Mouse (Mus musculus) large intestine, adult 2 months (tissue): ENCODE results near the gene Insrr. TPM values are rescaled to one million over a fixed set of nuclear protein-coding genes. Genes with fewer than 3 reads are reported as not detected.

Source experiments
- DNase-seq: peaks from one replicate; pipeline ENCODE4 v3.0.0-alpha.2; 2012; ENCODE audit warnings: low read depth, low spot score
- WGBS: fragments of 180-500 bp; shearing (Covaris S2); methylation state at CpG from one replicate; pipeline ENCODE4 v1.1.7; 2018; 5-methylcytosine and 5-hydroxymethylcytosine counted together
- polyA plus RNA-seq: library from polyadenylated mRNA; depleted of rRNA; stranded (reverse); fragments of >200 nt; gene quantifications from 2 replicates; pipeline ENCODE4 v1.2.3, GENCODE M21; 2012; rRNA removed

The Insrr gene
- 1.3 and 1.6 TPM in 2 replicates for polyA plus RNA-seq

GRCm38 (mm10) chr3:87796736-87797334 is at the start of gene Insrr:
TSS of gene Insrr (plus strand) at chr3:87796951.
- WGBS = 2% methylated on average over 29 of the region's 29 CpGs
- DNase-seq = no peak

GRCm38 (mm10) chr3:87748431-87748830 is 48.3 kb upstream of the Insrr start, which contains the start of gene Lrrc71:
TSS of gene Lrrc71 (minus strand) at chr3:87748625.
- no peak for DNase-seq
- WGBS = 21% methylated on average over 13 of the region's 13 CpGs

DNA sequence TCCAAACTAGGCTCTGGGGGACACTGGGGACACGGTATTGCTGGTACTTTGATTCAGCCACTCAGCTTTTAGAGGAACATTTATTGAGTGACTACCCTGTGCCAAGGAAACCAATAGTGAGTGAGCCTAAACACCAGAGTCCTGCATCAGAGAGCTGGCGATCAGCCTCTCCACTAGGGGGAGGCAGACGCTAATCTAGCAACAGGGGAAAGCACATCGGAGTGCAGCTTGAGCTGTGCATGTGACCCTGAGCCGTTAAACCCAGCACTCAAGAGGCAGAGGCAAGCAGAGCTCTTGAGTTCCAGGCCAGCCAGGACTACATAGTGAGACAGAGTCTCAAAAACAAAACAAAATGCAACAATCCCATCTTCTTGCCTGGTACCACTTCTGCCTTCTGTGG is 47.7 kb upstream of the Insrr start:
- no peak for DNase-seq
- WGBS = 10% methylated on average over 5 of the region's 5 CpGs

- no peak for DNase-seq
- 93% methylated on average over 12 of the region's 12 CpGs for WGBS
These were observed 46.8 kb upstream of the Insrr start for GRCm38 (mm10) chr3:87749977-87750376.

DNA sequence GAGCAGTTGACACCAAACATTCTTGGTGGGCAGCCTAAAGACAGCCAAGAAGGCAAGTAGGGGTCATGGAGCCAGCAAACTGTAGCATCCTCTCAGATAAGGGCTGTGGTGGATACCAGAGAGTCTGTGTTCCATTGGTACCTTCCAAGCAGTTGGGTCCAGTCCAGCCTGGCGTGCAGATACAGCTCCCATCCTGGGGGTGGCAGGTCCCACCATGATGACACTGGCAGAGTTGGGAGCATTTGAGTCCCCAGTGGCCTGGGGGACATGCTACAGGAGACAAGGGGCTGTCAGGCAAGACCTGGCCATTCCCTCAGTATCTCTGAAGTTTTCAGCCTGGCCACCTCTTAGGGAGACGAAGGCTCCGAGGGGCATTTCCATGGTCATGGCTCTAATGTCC is 44.2 kb upstream of the Insrr start:
- 85% methylated on average over 3 of the region's 3 CpGs for WGBS
- no peak for DNase-seq

DNA sequence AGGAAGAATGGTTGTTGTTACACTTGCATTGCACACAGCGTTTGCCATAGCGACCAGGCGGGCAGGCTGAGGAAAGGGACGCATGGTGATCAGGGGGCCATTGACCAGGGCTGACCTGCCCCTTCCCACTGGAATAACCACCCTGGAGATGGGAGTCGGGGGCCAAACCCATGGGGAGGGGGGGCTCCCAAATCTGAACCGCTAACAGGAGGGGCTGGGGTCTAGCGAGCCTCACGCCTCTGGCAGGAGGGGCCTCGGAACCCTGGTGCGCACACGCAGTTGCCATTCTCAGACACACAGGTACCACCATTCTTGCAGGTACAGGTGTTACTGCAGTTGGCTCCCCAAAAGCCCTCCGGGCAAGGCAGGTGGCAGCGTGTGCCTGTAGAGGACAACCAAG is 42.9 kb upstream of the Insrr start:
- DNase-seq = no peak
- 88% methylated on average over 13 of the region's 13 CpGs for WGBS

DNA sequence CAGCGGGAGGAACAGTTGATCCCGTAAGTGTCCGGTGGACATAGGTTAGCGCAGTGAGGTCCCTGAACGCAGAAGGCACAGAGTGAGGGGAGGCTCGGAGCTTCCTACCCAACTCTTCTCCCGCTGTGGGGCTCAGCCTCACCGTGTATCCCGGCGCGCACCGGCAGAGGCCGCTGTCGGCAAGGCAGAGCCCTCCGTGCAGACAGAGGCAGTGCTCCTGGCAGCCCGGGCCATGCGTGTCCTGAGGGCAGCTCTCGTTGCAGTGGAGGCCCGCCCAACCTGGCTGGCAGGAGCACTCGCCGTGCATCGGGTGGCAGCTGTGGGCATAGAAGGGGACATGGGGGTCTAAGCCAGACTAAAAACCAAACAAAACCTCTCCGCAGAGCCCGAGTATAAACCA is 40.8 kb upstream of the Insrr start:
- WGBS = 8% methylated on average over 24 of the region's 24 CpGs
- no peak for DNase-seq

- WGBS = 80% methylated on average over 20 of the region's 20 CpGs
- no peak for DNase-seq
These were observed 40.3 kb upstream of the Insrr start for GRCm38 (mm10) chr3:87756488-87756887.

DNA sequence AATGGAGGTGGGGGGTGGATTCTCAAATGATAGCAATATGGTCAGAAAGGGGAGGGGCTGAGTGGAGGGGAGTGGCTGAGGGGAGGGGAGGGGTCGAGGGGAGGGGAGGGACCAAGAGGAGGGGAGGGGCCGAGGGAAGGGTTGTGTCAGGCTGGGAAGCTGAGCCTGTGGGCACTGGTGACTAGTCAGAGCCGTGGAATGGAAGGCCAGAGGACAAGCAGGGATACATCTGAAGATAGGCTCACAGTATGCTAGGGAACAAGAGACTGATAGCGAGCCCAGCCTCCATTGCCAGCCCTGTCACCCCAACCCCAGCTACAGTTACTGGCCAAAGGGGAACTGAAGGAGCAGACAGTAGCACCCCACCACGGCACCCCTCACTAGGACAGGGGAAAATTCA is 38.1 kb upstream of the Insrr start:
- WGBS = 54% methylated on average over 4 of the region's 5 CpGs
- no peak for DNase-seq

DNA sequence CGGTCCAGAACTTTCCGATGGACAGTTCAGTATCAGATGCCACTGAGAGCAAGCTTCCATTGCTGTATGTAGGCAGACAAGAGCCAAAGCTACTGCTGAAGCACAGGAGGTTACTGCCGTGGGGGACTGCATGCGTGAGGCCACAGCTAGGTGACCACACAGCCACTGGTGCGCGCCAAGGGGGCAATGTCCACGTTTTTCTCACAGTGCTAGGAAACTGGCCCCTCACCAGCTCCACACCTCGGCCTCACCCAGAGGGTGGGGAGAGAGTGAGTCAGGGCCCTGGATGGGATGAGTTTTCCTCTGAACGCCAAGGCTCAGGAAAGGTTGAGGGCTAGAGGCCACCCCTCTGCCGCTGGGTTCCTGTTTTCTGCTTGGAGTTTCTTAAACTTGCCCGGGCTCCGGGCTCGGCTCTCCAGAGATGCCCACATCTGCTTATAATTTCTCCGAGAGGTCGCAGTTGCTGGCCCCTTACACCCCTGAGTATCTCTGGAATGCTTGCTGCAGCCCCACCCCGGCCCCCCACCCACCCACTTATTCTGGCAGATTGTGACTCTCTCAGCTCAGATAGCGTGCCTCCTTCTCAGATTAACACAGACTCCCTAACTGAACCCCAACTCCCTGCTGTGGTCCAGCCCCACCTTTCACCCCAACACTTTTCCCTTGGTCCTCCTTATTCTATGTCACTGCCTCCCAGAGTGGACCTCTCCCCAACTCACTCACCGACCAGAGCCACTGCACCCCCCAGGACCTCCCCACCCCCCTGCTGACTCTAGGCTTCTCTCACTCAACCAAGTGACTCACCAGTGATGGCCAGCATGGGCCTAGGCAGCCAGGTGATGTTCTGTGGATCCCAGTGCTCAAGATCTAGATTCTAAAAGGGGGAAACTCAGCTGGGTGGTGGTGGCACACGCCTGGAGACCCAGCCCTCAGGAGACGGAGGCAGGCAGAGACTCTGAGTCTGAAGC is 35.1 kb upstream of the Insrr start:
- 36% methylated on average over 20 of the region's 20 CpGs for WGBS
- no peak for DNase-seq

DNA sequence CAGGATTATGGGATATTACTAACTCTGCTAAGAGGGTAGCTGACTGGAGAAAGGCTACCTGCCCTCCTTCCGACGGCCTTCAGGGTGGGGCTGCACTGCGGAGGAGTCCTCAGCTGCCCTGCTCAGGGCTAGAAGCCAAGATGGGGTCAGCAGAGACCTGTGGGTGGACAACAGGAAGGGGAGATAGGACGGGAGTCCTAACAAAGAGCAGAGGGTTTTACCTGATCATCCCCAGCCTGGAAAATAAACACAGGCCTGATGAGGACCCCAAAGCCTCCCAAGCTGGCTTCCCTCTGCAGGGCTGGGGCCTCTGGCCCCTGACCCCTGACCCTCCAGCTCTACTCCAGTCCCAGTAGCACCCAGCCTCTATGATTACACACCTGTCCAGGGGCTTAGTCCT is 33.5 kb upstream of the Insrr start:
- no peak for DNase-seq
- 50% methylated on average over 4 of the region's 4 CpGs for WGBS

DNA sequence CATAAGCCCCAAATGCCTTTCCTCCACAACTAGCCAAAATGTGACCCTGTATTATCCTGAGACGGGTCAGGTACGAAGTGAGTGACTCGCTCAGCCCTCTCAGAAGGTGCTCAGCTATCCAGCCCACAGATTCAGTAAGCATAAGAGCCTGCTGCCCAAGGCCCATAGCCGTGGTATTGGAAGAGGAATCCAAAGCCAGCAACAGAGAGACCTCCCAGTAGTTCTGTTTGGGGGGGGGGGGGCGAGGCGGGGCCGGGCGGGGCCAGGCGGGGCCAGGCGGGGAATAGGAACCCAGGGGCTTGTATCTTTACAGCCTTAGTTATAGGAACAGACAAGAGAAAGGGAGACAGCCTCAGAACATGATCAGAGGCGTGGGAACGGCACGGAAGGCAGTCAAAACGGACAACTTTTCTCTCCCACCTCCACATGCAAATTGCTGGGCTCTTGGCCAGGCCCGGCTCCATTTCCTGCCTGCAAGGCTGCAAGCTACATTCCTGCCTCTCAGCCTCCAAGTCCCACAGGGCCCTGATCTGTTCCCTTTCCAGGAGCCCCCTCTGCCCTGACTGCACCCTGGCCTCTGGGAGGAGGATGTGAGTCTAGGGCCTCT is 33.0 kb upstream of the Insrr start:
- no peak for DNase-seq
- WGBS = 13% methylated on average over 15 of the region's 15 CpGs

DNA sequence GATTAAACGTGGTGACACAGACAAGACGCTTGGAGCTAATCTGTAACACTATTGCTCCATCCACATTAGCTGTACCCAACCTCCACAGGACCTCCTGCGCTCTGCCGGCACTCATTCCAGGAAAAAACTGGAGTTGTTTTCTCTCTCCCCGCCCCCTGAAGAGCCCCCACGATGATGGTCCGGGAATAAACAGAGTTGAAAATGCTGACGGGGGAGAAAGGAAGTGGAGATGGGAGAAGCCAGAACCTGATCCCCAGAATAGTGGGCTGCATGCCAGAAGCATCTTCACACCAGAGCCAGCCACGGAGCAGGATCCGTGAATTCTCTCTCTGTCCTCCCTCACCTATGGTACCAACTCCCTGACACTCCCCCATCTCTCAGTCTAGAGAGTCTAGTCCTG is 32.2 kb upstream of the Insrr start:
- 44% methylated on average over 10 of the region's 10 CpGs for WGBS
- DNase-seq = no peak

GRCm38 (mm10) chr3:87765091-87765490 is 31.7 kb upstream of the Insrr start:
- 65% methylated on average over 10 of the region's 10 CpGs for WGBS
- no peak for DNase-seq

DNA sequence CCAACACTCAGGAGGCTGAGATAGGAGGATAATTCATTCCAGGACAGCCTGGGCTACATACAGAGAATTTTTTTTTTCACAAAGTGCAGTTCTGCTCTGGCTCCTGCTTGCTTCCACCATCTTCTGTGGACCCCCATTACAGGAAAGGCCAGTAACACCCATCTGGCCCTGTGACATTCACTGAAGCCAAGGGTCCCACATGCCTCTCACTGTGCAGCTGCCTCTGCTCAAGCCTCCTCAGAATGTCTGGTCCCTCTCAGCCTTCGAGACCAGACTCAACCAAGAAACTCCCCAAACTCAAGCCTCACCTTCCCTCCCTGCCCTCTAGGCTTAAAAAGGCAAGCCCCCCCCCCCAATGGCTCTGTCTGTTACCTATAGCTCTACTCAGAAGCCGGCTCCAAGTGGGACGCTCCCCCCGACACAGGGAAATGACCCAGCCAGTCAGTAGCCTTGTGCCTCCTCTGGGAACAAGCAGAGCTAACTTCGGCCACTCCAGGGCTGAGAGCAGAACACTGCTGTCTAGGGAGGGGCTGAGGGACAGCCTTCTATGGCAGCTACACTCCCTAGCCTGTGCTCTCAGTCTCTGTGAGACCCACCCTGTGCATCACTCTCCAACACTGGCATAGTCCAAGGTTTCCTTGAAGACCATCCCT is 31.0 kb upstream of the Insrr start:
- DNase-seq = no peak
- WGBS = 87% methylated on average over 5 of the region's 5 CpGs

DNA sequence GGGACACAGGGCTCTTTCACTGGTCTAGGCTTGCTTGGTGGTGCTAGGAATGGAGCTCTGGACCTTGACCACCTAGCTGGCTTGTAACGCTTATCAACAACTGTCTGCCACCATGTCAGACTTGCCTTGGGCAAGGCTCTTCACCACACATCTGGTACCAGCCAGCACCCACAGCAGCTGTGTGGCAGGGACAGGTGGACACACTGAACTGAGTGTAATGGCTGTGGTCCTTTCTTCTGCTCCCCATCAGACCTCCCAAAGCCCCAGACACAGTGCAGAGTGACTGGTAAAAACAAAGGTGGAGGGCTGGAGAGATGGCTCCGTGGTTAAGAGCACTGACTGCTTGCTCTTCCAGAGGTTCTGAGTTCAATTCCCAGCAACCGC is 30.5 kb upstream of the Insrr start:
- WGBS = 79% methylated on average over 3 of the region's 3 CpGs
- no peak for DNase-seq

- no peak for DNase-seq
These were observed 29.0 kb upstream of the Insrr start for GRCm38 (mm10) chr3:87767764-87768163.

DNA sequence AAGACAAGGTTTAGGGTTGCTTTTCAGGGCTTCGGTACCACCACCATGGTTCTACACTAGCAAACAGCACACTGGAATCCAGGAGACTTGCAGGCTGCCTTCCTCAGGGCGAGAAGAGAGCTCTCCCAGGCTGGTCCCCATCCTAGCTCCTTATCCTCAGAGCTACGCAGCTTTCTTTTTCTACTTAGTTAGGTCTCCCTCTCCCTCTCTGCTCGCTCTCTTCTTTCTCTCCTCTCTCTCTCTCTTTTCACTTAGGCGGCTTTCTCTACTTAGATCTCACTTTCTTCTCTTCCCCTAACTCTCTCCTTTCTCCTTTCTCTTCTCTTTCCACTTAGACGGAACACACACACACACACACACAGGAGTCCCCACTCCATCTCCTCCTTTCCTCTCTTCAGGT is 28.3 kb upstream of the Insrr start:
- WGBS = 53% methylated on average over 6 of the region's 6 CpGs
- no peak for DNase-seq

More at GRCm38 (mm10) chr3:87767764-87768163, 29.0 kb upstream of the Insrr start:
- WGBS = 72% methylated on average over 8 of the region's 8 CpGs

DNA sequence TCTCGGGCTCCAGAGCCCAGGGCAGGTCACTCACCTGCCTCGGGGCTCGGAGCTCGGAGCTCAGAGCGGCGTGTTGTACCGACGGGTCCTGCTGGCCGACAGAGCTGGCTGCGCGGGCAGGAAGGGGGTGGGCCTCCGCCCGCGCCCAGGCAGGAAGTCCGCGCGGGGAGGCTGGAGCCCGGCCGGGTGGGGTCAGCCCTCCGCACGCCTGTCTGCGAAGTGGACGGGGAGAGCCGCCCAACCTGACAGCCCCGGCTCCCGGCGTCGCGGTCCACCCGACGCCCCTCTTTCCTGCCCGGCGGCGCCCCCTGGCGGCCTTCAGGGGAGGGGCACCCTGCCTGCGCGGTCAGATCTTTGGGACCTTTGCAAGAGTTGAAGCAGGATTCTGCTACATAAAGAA is 27.9 kb upstream of the Insrr start:
- DNase-seq = no peak
- 1% methylated on average over 37 of the region's 37 CpGs for WGBS

GRCm38 (mm10) chr3:87769506-87769905 is 27.2 kb upstream of the Insrr start:
- no peak for DNase-seq
- WGBS = 80% methylated on average over 8 of the region's 8 CpGs
